Mouse (Mus musculus): ENCODE measurements around the gene Hmga1b.
"Not testable (repeated sequence)": the region's sequence is repeated elsewhere in the genome, so short reads cannot be mapped to it uniquely, and the experiment has no call there.

Hmga1b gene

DNA sequence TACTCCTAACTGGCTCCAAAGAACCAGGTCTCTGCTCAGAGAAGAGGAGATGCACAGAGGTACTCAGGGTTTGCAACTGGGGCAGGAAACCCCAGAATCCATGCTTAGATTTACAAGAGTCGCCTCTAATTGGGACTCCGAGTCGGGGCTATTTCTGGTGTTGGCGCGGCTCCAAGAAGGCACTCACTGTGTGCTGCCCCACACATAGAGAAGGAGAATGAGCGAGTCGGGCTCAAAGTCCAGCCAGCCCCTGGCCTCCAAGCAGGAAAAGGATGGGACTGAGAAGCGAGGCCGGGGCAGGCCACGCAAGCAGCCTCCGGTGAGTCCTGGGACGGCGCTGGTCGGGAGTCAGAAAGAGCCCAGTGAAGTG, at the start of gene Hmga1b:
TSS of gene Hmga1b (plus strand) at position 123 of the 370 bp plus-strand sequence.
- DNase-seq (ENCODE audit: low spot score) = not testable (repeated sequence)

DNA sequence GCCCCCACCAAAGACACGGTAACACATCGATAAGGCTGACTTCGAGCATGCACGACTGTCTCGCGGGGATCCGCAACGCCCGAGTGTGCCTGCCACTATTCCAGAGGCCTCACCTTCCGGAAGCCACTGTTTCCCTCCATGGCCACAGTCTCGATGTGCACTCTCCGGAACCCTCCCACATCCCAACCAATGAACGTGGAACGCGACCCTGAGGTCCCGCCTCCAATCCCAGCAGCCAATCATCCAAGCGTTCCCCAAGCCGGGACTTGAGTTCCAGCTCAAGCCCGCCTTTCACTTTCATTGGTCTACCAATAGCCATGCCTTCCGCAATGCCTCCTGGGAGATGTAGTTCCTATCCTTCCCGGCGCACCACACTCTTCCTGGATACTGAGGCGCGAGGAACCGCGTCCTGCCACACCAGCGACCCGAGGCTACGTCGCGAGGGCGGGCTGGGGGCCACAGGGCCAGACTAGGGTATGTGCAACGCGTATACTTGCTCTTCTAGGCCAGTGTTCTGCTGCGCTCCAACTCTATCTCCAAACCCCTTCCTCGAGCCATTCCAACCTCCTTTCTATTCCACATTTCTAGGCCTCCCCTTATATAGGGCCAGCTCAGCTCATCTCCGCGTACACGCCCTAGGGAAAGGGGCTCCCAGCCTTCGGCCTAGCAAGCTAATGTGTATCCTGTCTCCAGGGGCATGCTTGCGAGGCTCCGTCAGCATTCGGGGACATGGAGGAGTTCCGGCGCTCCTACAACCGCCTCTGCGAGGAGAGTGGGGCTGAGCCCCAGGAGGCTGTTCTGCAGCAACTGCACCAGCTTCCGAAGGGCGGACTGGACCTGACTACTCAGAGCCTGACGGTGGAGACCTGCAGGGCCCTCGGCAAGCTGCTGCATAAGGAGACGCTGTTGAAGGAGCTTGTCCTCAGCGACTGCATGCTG, 48.7 kb upstream of the Hmga1b start, which contains the start of the genes Cenpx and Lrrc45:
TSS of gene Cenpx (minus strand) at position 159 of the 939 bp plus-strand sequence.
TSS of gene Lrrc45 (plus strand) at position 346 of the 939 bp plus-strand sequence.
- DNase-seq (ENCODE audit: low spot score) = peak; percentile 95

DNA sequence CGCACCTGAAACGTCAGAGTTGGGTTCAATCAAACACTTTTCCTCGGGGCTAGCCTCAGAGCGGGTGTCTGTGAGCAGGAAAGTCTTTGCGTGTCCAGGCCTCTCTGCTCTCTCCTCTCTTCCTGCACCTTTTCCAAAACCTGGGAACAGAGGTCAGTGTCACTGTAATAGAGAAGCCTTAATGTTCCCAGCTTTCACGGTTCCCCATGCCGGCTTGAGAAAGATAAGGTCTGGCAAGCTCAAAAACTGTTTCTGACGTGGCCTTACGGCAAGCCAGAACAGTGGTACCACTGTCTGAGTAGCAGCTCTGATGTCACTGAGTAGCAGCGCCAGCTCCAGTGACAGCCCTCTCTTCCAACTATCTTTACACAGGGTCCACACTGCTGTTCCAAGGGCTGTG, 48.0 kb upstream of the Hmga1b start:
- no peak for DNase-seq (ENCODE audit: low spot score)

DNA sequence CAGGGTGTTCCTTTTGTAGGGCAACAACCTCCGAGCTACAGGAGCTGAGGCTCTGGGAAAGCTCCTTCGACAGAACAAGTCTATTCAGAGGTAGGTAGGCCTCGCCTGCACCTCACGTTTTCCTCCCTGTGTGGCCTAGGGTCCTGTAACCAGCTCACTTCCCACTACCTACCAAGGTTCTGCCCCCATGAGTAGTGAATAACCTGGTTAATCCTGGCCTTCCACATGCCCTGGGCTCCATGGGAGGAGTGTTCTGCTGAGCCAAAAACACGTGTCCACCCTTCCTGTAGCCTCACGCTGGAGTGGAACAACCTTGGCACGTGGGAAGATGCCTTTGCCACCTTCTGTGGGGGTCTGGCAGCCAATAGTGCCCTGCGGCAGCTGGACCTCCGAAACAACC, 47.5 kb upstream of the Hmga1b start:
- no peak for DNase-seq (ENCODE audit: low spot score)

DNA sequence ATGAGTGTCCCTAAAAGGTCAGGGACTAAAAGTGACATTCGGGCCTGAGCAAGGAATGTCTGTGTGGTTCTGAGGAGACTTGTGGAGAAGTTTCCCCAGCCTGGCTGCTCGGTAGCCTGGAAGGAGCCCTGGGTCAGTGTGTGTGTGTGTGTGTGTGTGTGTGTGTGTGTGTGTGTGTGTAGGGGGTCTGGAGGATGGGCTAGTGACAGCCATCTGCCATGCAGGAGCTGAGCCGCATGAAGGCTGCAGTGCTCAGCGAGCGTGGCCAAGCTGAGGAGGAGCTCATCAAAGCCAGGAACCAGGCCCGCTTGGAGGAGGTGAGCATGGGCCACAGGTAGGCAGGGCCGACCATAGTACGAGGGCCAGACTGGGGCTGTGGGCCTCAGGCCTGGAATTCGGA, 43.4 kb upstream of the Hmga1b start:
- no peak for DNase-seq (ENCODE audit: low spot score)

DNA sequence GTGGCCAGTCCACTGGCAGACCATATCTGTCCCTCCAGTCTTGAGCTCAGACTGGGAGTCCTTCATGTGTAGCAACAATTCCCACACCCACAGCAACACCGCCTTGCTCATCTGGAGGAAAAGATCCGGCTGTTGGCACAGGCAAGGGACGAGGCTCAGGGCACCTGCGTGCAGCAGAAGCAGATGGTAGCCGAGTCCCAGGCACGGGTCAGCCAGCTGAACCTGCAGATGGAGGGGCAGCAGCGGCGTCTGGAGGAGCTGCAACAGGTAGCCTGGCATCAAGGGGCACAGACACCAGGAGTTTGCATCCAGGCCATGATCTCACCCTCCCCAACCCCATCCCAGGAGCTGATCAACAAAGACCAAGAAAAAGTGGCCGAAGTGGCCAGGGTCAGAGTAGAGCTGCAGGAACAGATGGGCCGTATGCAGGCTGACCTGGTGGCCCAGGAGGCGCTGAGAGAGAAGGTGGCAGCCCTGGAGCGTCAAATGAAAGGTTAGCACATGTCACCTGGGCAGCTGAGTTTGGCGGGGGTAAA, 42.7 kb upstream of the Hmga1b start:
- DNase-seq (ENCODE audit: low spot score) = no peak

DNA sequence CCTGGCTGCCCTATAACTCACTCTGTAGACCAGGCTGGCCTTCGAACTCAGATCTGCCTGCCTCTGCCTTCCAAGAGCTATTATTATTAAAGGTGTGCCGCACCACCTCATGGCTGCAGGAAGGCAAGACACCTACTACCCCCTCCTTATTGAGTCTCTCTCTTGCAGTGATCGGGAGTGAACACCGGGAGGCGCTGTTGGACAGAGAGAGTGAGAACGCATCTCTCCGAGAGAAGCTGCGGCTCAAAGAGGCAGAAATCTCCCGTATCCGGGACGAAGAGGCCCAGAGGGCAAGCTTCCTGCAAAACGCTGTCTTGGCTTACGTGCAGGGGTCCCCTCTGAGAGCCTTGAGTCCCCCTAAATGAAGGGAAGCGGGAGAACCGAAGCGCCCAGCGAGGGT, 42.1 kb upstream of the Hmga1b start:
- peak; percentile 65 for DNase-seq (ENCODE audit: low spot score)

DNA sequence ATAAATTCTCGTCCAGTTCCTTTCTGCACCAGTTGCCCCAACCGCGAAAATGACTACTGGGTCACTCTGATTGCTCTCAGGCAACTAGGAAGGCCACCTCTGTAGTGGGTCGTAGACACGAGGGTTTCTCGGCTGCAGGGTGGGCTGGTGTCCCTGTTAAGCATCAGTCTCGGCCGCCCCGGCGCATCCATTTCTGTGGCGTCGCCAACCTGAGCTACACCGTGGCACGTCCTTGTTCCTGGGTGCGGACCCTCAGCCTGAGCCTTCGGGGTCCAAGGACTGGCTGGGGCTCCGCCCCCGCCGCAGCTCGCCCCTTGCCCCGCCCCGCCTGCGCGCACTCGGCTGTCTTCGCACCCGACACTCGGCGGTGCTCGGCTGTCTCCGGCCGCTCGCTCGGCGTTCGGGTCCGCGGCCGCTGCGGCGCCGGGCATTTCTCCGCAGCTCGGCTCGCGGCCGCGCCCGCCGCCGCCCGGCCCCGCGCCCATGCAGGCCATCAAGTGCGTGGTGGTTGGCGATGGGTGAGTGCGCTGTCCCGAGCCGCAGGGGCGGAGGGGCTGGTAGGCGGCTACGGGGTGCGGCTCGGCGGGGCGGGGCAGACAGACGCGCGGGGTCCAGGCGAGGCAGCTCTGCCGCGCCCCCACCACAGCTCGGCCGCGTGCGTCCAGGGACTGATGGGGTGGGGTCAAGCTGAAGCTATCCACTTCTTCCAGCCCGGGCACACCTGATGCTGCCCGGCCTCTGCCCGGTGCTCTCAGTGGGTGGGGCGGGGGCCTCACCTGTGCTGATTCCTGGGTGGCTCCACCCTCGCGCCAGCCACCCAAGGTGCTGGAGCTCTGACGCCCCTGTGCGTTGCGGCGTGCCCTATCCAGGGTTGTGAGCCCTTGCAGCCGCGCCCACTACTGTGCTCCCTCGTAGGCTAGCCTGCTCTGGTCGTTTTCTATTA, 41.2 kb upstream of the Hmga1b start, which contains the start of gene Rac3:
TSS of gene Rac3 (plus strand) at position 347 of the 943 bp plus-strand sequence.
- DNase-seq (ENCODE audit: low spot score) = no peak

DNA sequence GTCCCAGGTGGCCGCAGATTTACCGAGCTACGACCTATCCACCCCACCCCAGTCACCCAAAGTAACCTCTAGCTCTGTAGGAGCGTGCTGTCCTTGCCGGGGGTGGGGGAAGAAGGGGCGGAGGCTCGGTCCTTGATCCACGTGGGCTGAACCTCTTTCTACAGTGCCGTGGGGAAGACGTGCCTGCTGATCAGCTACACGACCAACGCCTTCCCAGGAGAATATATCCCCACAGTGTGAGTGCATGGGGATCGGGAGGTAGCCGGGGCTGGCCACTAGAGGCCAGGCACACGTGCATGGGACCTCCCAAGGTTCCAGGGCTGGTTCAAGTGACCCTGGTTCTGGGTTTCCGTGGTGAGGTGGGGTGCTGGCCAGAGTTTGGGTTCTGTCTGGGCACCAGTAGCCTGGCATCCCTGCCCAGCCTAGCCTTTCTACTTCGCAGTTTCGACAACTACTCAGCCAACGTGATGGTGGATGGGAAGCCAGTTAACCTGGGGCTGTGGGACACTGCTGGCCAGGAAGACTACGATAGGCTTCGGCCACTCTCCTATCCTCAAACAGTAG, 40.4 kb upstream of the Hmga1b start:
- no peak for DNase-seq (ENCODE audit: low spot score)

DNA sequence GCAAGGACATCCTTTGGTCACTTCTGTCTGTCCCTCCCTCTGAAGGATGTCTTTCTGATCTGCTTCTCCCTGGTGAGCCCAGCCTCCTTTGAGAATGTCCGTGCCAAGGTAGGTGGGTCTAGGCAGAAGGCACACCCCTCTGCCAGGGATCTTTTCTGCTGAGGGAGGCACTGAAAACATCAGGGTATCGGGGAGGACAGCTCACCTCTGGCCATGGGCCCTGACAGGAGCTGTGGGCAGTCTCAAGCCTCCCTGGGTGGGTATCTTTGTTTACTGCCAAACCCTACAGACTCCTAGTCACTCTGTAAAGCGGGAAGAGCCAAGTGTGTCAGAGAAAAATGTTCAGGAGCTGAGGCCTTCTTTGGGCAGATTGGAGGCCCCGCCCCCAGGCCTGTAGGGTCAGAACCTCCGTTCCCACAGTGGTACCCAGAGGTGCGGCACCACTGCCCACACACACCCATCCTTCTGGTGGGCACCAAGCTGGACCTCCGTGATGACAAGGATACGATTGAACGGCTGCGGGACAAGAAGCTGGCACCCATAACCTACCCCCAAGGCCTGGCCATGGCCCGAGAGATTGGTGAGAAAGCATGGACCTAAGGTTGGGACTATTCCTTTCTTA, 39.7 kb upstream of the Hmga1b start:
- DNase-seq (ENCODE audit: low spot score) = no peak

DNA sequence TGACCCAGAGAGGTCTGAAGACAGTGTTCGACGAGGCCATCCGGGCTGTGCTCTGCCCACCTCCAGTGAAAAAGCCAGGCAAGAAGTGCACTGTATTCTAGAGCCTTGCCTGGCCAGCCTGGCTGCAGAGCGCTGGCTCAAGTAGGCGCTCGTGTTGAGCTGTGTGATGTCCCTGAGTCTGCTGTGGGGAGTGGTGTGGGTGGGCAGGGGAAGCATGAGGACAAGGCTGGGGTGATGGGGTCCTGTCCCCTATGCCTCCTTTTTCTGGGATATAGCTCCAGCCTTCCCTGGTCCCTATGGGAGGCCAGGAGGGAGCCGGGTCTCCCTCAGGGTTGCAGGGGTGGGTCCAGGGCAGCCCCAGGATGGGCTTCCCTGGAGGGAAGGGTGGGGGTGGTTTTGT, 39.1 kb upstream of the Hmga1b start:
- DNase-seq (ENCODE audit: low spot score) = no peak

DNA sequence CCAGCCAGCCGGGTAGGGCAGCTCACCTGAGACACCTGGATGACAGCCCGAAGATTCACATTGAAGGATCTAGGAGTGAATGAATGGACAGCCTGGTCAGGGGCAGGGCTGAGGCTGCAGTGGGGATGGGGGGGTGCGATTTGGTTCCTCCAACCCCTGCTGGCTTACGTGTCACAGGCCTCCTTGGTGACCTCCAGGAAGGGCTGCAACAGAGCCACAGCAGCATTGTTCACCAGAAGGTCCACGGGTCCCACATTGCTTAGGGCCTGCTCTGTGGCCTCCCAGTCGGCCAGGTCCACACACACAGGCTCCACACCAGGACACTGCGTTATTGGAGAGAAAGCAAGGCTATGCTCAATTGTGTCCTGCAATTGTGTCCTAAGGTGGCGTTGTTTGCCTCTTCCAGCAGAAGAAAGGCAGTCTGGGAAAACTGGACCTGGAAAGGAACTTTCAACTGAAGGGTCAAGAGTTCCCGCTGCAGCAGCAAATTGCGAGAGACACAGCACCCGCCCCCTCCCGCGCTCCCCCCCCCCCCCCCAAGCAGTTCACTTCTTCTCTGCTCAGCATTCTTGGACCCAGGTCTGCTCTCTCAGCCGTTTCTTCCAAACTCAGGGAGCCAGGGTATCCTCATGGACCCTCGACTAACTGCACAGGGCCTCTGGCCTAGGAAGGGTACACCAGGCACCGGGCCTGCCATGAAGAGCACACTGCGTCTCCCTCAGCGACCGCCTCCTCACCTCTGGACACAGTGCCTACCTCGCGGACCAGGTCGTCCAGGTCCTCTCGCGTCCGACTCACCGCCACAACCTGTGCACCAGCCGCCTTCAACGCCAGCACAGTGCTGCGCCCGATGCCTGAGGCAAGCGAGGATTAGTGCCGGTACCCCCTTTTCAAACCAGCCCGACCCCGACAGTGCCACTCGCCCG, 36.1 kb upstream of the Hmga1b start:
- no peak for DNase-seq (ENCODE audit: low spot score)

DNA sequence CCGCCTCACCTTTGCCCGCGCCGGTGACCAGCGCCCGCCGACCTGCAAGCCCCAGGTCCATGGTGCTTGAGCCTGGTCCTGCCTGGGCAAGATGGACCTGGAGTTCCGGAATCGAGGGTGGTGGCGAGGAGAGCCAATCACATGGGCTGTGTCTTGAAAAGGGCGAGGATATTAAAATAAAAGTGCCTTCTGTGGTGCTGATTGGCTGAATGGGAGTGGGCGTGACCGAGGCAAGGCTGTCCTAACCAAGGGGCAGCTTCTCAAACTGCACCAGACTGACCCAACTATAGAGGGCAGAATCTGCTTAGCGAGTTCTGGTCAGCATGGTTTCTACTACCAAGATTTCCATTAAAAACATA, 35.4 kb upstream of the Hmga1b start, which contains the start of gene Dcxr:
TSS of gene Dcxr (minus strand) at position 113 of the 359 bp plus-strand sequence.
- peak; percentile 68 for DNase-seq (ENCODE audit: low spot score)

DNA sequence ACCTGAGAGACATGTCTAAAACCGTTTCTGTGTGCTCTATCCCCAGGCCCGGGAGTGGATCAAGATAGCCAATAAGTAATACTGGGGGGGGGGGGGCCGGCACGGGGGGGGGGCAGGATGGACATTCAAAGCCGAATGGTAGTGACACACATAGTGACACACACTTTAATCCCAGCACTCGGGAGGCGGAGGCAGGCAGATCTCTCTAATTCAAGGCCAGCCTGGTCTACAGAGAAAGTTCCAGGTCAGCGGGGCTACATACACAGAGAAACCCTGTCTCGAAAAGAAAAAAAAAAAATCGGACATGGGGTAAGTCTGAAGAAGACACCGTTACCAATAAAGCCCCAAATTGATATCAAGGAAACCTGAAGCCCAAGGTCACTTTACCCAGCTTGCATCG, 35.0 kb upstream of the Hmga1b start:
- no peak for DNase-seq (ENCODE audit: low spot score)

DNA sequence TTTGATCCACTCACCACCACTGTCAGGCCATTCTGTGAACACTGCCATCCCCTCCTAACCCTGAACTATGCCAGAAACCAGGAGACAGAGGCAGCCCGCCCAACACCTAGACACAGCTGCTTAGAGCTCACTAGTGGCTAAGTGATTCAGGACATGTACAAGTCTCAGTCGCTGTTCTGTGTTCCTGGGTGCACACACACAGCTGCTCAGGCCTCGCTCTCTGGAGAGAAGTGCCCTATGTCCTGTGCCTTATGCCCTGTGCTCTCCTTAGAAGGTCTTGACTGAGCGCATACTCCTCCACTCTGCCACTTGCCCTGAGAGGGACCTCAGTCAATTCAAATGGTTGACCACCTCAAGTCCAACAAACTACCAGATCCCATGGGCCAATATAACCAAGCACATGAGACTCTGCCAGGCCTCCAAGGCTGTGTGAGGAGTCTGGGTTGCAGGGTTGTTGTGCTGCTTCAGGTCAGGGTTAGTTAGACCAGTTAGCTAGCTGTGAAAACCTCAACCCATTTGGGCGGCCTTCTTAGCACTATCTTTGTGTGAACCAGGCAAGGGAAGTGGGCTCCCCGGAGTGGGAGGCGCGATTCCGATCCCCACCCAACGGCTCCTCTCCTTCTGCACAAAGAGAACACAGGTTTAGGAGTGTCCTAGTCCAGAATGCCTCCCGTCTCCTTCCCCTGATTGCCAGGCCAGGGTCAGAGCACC, 33.9 kb upstream of the Hmga1b start:
- DNase-seq (ENCODE audit: low spot score) = no peak

DNA sequence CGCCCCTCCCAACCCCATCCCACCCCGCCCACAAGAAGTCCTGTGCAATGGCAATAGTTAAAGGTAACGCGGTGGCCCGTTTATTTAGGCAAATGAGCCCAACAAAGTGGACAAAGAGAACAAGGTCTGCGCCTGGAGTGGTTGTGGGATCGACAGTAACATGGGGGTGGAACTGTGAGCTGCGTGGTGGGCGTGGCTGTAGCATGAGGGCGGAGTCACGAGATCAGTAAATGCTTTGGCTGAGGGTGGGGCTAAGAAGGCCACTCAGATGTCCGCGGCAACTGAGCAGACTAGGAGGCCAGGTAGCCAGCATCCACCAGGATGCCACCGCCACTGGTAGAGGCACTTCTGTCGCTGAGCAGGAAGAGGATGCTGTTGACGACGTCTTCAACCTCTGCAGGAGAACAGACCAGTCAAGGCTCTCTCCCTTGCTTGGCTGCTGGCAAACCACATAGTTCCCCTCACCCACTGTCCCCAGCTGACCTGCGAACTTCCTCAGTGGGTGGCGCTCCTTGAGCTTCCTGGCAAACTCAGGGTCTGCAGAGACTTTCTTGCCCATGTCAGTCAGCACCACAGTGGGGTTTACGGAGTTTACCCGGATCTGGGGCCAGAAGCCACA, 33.1 kb upstream of the Hmga1b start:
- not testable (repeated sequence) for DNase-seq (ENCODE audit: low spot score)

DNA sequence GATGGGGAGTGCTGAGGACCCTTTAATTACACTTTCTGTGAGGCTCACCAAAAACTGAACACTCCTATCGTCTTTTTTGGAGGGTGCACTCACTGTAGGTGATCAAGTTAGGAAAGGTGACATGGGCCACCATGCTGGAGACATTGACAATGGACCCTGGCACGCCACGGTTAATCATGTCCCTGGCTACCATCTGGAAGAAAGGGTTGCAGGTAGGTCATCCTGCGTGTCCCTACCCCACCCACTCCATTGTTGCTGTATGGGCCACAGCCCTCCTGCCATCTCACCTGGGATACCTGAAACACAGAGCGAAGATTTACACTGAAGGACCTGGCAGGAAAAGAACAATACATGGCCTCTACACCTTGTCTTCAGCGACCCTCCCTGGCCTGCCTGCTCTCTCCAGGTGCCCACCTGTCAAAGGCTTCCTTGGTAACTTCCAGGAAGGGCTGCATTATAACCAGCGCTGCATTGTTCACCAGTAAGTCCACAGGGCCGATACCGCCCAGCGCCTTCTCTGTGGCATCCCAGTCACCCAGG, 32.2 kb upstream of the Hmga1b start:
- DNase-seq (ENCODE audit: low spot score) = no peak

DNA sequence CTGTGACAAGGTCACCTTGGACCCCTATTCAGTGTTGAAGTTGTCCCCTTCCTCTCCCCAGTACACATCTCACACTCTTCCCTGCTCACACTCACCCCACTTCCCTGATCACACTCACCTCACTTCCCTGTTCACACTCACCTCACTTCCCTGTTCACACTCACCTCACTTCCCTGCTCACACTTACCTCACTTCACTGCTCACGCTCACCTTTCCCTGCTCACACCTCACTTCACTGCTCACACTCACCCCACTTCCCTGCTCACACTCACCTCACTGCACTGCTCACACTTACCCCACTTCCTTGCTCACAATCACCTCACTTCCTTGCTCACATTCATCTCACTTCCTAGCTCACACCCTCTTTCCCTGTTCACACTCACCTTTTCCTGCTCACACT, 31.2 kb upstream of the Hmga1b start:
- no peak for DNase-seq (ENCODE audit: low spot score)
